Mouse (Mus musculus): Measurements from ENCODE around the gene 4930432K21Rik. TPM values are rescaled to one million over a fixed set of nuclear protein-coding genes. Genes with fewer than 3 reads are reported as not detected.

The 4930432K21Rik gene
- total and polyA plus RNA-seq, 2 experiments from 2014 or later, result 2.2 to 5.7 TPM

DNA sequence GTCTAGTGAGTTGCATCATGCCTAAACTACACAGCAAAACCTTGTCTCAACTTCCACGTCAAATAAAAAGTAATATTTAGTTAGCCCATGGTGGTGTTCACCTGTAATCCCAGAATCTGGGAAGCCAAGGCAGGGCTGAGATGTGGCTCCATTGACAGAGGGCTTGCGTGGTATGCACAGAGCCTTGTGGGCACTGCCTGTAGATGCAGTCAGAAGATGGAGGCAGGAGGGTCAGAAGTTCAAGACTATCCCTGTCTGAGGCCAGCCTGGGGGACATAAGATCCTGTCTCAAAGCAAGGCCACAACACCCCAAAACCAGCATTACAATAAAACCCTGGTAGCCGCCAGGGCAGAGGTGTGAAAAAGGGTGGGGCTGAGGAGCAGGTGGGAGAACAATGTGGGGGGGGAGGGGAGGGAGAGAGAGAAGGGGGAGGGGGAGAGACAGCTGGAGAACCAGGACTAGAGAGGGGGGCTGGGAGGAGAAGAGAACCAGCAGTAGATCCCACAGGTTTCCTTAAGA lies 46.5 kb downstream of the 4930432K21Rik start:
- H3K27me3 ChIP-seq (ENCODE audit: insufficient read depth, low read length), result peaks cover 8% of the 10 kb centered on the region
- no peak overlapping the region for H3K27ac ChIP-seq (ENCODE audit: low read depth, low read length)
- no peak overlapping the region for H3K4me3 ChIP-seq (ENCODE audit: low read depth, low read length)
- H3K9me3 ChIP-seq (ENCODE audit: low read length), result no peaks in the 10 kb centered on the region
- WGBS, result 75% methylated on average over 3 of the region's 3 CpGs
- H3K36me3 ChIP-seq (ENCODE audit: insufficient read depth, low read length), result no peaks in the 10 kb centered on the region
- H3K4me1 ChIP-seq (ENCODE audit: insufficient read depth, low read length), result peaks cover 10% of the 10 kb centered on the region
- TF ChIP-seq CTCF (IDR thresholded peaks at IDR 0.05), result no peak
- no peak for ATAC-seq (ENCODE audit: low FRiP score)
- H3K4me2 ChIP-seq (ENCODE audit: low read depth, low read length, poor library complexity, severe bottlenecking), result no peak overlapping the region
- H3K9ac ChIP-seq (replicated peaks; ENCODE audit: low read length, poor library complexity, severe bottlenecking), result no peak overlapping the region
- DNase-seq (ENCODE audit: low spot score), result no peak

DNA sequence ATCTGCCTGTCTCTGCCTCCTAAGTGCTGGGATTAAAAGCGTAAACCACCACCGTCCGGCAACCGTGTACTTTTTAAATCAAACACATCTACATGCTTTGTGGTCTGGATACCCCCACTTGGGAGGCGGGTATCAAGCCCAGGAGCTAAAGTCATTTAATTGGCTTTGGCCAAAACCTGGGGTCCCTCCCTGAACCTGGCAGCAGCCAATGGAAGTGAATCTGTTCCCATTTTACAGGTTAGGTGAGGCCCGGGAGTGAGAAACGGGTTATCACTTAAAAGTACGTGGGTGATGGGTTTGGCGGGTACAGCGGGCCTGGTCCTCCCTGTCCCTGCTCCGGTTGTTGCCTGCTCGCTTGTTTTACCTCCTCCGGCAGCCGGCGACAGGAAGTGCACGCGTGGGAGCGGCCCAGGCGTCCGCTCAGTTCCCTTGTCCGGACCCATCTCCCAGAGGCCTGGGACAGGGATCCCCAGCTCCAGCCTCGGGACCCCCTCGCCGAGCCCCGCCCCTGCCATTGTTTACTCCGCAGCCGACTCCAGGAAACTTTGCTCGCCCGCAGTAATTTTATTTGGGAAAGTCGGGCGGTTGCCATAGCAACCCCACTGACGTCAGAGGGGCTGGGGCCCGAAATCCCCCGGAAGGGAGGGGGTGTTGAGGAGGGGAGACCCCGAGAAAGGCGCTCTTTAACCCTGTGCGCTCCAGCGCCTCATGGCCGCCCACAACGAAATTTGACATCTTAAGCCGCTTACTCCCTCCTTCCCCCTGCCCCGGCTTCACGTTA lies 49.5 kb downstream of the 4930432K21Rik start:
- TF ChIP-seq CTCF (IDR thresholded peaks at IDR 0.05), result no peak
- Histone ChIP-seq H3K4me3 (ENCODE audit: low read depth, low read length) (peak overlapping the region; percentile 38), H3K9ac (replicated peaks; ENCODE audit: low read length, poor library complexity, severe bottlenecking) (0 out of 2 replicates have a peak overlapping the region, but pooled peaks have one; percentile 20), H3K27me3 (ENCODE audit: insufficient read depth, low read length) (peaks cover 5% of the 10 kb centered on the region; the same call in 1 of the 2 replicates), H3K4me2 (ENCODE audit: low read depth, low read length, poor library complexity, severe bottlenecking) (peak overlapping the region; percentile 60), H3K27ac (ENCODE audit: low read depth, low read length) (peak overlapping the region; percentile 49), H3K36me3 (ENCODE audit: insufficient read depth, low read length) (no peaks in the 10 kb centered on the region), H3K4me1 (ENCODE audit: insufficient read depth, low read length) (peaks cover 10% of the 10 kb centered on the region), H3K9me3 (ENCODE audit: low read length) (no peaks in the 10 kb centered on the region)
- ATAC-seq (ENCODE audit: low FRiP score), result peak; percentile 55
- 3% methylated on average over 41 of the region's 43 CpGs for WGBS
- DNase-seq (ENCODE audit: low spot score), result peak; percentile 91

- H3K36me3 ChIP-seq (ENCODE audit: insufficient read depth, low read length), result no peaks in the 10 kb centered on the region
- DNase-seq (ENCODE audit: low spot score), result peak; percentile 88
- H3K27me3 ChIP-seq (ENCODE audit: insufficient read depth, low read length), result peaks cover 4% of the 10 kb centered on the region; the same call in 1 of the 2 replicates
- peak overlapping the region; percentile 49 for H3K27ac ChIP-seq (ENCODE audit: low read depth, low read length)
- 3% methylated on average over 30 of the region's 30 CpGs for WGBS
- H3K9me3 ChIP-seq (ENCODE audit: low read length), result no peaks in the 10 kb centered on the region
- peaks cover 8% of the 10 kb centered on the region for H3K4me1 ChIP-seq (ENCODE audit: insufficient read depth, low read length)
- peak overlapping the region; percentile 60 for H3K4me2 ChIP-seq (ENCODE audit: low read depth, low read length, poor library complexity, severe bottlenecking)
- peak overlapping the region; percentile 38 for H3K4me3 ChIP-seq (ENCODE audit: low read depth, low read length)
- H3K9ac ChIP-seq (replicated peaks; ENCODE audit: low read length, poor library complexity, severe bottlenecking), result peak overlapping the region; percentile 20; the same call in 1 of the 2 replicates
- peak; percentile 71 for ATAC-seq (ENCODE audit: low FRiP score)
- TF ChIP-seq CTCF (IDR thresholded peaks at IDR 0.05), result no peak
Measured at GRCm38 (mm10) chr8:84197922-84198774, 50.3 kb downstream of the 4930432K21Rik start.

DNA sequence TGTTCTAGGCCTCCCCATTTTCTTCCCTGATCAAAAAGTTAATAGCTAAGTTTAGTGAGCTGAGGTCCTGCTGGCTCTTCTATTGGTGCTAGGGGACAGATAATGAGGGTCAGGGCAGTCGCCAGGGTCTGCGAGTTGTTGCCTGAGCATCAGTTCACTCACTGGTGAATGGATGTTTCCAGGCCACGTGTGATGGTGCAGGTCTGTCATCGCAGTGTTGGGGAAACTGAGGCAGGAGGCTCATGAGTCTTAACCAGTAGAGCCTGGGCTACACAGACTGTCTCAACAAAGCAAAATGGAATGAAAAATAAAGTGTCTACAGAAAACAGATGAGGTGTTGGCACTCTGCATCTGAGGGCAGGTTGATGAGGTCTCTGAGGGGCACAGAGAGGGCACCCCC lies 51.0 kb downstream of the 4930432K21Rik start:
- no peaks in the 10 kb centered on the region for H3K36me3 ChIP-seq (ENCODE audit: insufficient read depth, low read length)
- no peak overlapping the region for H3K9ac ChIP-seq (replicated peaks; ENCODE audit: low read length, poor library complexity, severe bottlenecking)
- DNase-seq (ENCODE audit: low spot score) (no peak), ATAC-seq (ENCODE audit: low FRiP score) (no peak)
- H3K27me3 ChIP-seq (ENCODE audit: insufficient read depth, low read length), result no peaks in the 10 kb centered on the region
- no peak for TF ChIP-seq CTCF (IDR thresholded peaks at IDR 0.05)
- H3K9me3 ChIP-seq (ENCODE audit: low read length), result no peaks in the 10 kb centered on the region
- 25% methylated on average over 4 of the region's 4 CpGs for WGBS
- H3K27ac ChIP-seq (ENCODE audit: low read depth, low read length), result no peak overlapping the region
- H3K4me3 ChIP-seq (ENCODE audit: low read depth, low read length), result no peak overlapping the region
- H3K4me2 ChIP-seq (ENCODE audit: low read depth, low read length, poor library complexity, severe bottlenecking), result no peak overlapping the region
- H3K4me1 ChIP-seq (ENCODE audit: insufficient read depth, low read length), result peaks cover 9% of the 10 kb centered on the region

DNA sequence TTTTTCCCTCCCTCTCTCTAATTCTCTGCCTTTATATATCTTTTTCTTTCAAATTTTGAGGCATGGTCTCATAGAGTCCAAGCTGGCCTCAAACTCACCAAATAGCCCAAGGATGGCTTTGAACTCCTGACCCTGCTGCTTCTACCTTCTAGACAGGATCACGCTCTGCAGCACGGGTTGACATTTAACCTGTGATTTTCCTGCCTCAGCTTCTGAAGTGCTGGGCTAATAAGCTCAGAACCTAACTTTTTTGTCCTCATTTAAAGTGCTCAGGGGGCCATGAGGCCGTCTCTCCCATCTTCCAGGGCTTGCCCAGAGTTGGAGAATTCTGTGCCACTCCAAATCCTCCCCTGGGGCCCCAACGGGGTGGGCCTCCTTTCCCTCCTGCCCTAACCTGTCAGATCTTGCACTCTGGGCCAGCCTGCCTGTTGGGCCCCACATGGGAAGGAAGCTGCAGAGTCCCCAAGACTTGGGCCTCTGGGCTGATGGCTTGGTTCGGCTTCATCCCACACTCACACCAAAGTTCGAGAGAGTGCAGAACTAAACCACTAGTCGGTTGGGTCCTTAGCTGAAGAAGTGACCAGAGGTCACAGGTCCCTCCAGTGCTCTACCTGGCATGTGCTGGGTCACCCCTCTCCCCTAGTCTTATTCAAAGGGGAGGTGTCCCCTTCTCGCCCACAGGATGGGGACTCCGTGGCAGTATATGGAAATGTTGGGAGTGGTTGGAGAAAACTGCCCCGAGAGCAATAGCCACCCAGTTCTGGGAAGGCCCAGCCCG lies 51.7 kb downstream of the 4930432K21Rik start:
- H3K27ac ChIP-seq (ENCODE audit: low read depth, low read length), result no peak overlapping the region
- DNase-seq (ENCODE audit: low spot score) (no peak), ATAC-seq (ENCODE audit: low FRiP score) (no peak)
- TF ChIP-seq CTCF (IDR thresholded peaks at IDR 0.05), result no peak
- H3K4me3 ChIP-seq (ENCODE audit: low read depth, low read length), result no peak overlapping the region
- H3K9ac ChIP-seq (replicated peaks; ENCODE audit: low read length, poor library complexity, severe bottlenecking), result no peak overlapping the region
- H3K36me3 ChIP-seq (ENCODE audit: insufficient read depth, low read length), result no peaks in the 10 kb centered on the region
- H3K9me3 ChIP-seq (ENCODE audit: low read length), result no peaks in the 10 kb centered on the region
- WGBS, result 58% methylated on average over 11 of the region's 11 CpGs
- no peaks in the 10 kb centered on the region for H3K27me3 ChIP-seq (ENCODE audit: insufficient read depth, low read length)
- no peak overlapping the region for H3K4me2 ChIP-seq (ENCODE audit: low read depth, low read length, poor library complexity, severe bottlenecking)
- H3K4me1 ChIP-seq (ENCODE audit: insufficient read depth, low read length), result peaks cover 10% of the 10 kb centered on the region

Measured in midbrain, postnatal 0 days (tissue).